Mouse (Mus musculus) cerebellum, adult (tissue): Measurements from ENCODE around the gene Tmem52.
"Not testable (repeated sequence)": the region's sequence is repeated elsewhere in the genome, so short reads cannot be mapped to it uniquely, and the experiment has no call there.

ENCODE experiments used
- ATAC-seq: cut with Nextera tagmentation; 2 replicates; pipeline ENCODE4 v1.9.2; 2017; ENCODE audit warnings: mild to moderate bottlenecking, moderate library complexity, mixed read lengths; ENCODE audit not compliant: insufficient number of reproducible peaks, low FRiP score, low TSS enrichment

Gene Tmem52

GRCm38 (mm10) chr4:155470997-155471396 is 2.1 kb downstream of the Tmem52 start:
- ATAC-seq = no peak

GRCm38 (mm10) chr4:155471406-155471805 is 2.5 kb downstream of the Tmem52 start:
- ATAC-seq = no peak

- peak; percentile 54; the same call in 1 of the 2 replicates for ATAC-seq
Measured at GRCm38 (mm10) chr4:155472716-155473290, 3.9 kb downstream of the Tmem52 start.

GRCm38 (mm10) chr4:155473319-155473718 is 4.4 kb downstream of the Tmem52 start:
- ATAC-seq = peak; percentile 50; the same call in 1 of the 2 replicates

- not testable (repeated sequence) for ATAC-seq
Measured at GRCm38 (mm10) chr4:155473796-155474195, 4.9 kb downstream of the Tmem52 start.

GRCm38 (mm10) chr4:155481381-155482124 is 12.6 kb downstream of the Tmem52 start:
- ATAC-seq = peak; percentile 36; the same call in 1 of the 2 replicates

GRCm38 (mm10) chr4:155482125-155482480 is 13.2 kb downstream of the Tmem52 start:
- ATAC-seq = no peak

GRCm38 (mm10) chr4:155482733-155483540 is 14.0 kb downstream of the Tmem52 start:
- no peak for ATAC-seq

- no peak for ATAC-seq
Measured at GRCm38 (mm10) chr4:155485521-155485920, 16.6 kb downstream of the Tmem52 start.

- no peak for ATAC-seq
Measured at GRCm38 (mm10) chr4:155487746-155488145, 18.8 kb downstream of the Tmem52 start.

GRCm38 (mm10) chr4:155488232-155489025 is 19.5 kb downstream of the Tmem52 start:
- no peak for ATAC-seq

- ATAC-seq = no peak
Measured at GRCm38 (mm10) chr4:155489101-155489970, 20.4 kb downstream of the Tmem52 start.

- ATAC-seq = no peak
Measured at GRCm38 (mm10) chr4:155490456-155490855, 21.5 kb downstream of the Tmem52 start.

- peak; percentile 60; the same call in 1 of the 2 replicates for ATAC-seq
Measured at GRCm38 (mm10) chr4:155490990-155491504, 22.1 kb downstream of the Tmem52 start, which contains the start of gene Gnb1. Gene Gnb1, plus strand, starts transcription at chr4:155491361.

- peak; percentile 18; the same call in 1 of the 2 replicates for ATAC-seq
Measured at GRCm38 (mm10) chr4:155491529-155492130, 22.7 kb downstream of the Tmem52 start.

GRCm38 (mm10) chr4:155492131-155492633 is 23.3 kb downstream of the Tmem52 start:
- ATAC-seq = no peak

GRCm38 (mm10) chr4:155494891-155495290 is 26.0 kb downstream of the Tmem52 start:
- no peak for ATAC-seq

- no peak for ATAC-seq
Measured at GRCm38 (mm10) chr4:155497963-155498362, 29.0 kb downstream of the Tmem52 start.
